Mouse (Mus musculus) cerebellum, postnatal 4 days (tissue): ENCODE measurements at regions not wholly inside any gene's neighbourhood (a gene's known extent, or its start where the extent isn't known, plus 50 kb on each side); places are given as distances from the start of the nearest gene placed in this dataset.

Source experiments
- DNase-seq, 2 experiments: peaks; one replicate each; pipeline ENCODE4 v3.0.0; 2022; ENCODE audit warnings: low spot score in 2 of 2, mixed read lengths in 1 of 2

GRCm38 (mm10) chr8:36041222-36041864, 275.8 kb downstream of the Gm19410 start:
- no peak for DNase-seq

GRCm38 (mm10) chr8:36042594-36042993, 277.0 kb downstream of the Gm19410 start:
- DNase-seq: no peak
